Mouse (Mus musculus) heart, adult 2 months (tissue): Measurements from ENCODE around the gene Hdac10. TPM values are rescaled to one million over a fixed set of nuclear protein-coding genes. Genes with fewer than 3 reads are reported as not detected.

Source experiments
- DNase-seq, 2 experiments: peaks; one replicate each; pipeline ENCODE4 v3.0.0; 2021
- H3K27ac ChIP-seq: fragments of 200-600 bp; 2 replicates; pipeline ENCODE4 v1.8.1; 2022
- H3K27me3 ChIP-seq: fragments of 200-500 bp; 2 replicates; pipeline ENCODE4 v1.6.1; 2012; ENCODE audit warnings: mild to moderate bottlenecking, low read length, inconsistent platforms, mixed read lengths; ENCODE audit not compliant: control insufficient read depth, insufficient read depth
- H3K36me3 ChIP-seq: fragments of 200-500 bp; 2 replicates; pipeline ENCODE4 v1.6.1; 2012; ENCODE audit warnings: low read length, inconsistent platforms; ENCODE audit not compliant: control insufficient read depth, insufficient read depth
- H3K4me1 ChIP-seq: fragments of 200-500 bp; 2 replicates; pipeline ENCODE4 v1.6.1; 2011; ENCODE audit warnings: low read length; ENCODE audit not compliant: control insufficient read depth, insufficient read depth
- H3K4me3 ChIP-seq: fragments of 200-600 bp; 2 replicates; pipeline ENCODE4 v1.8.1; 2022
- H3K79me2 ChIP-seq: fragments of 200-500 bp; replicated peaks from 2 replicates; pipeline ENCODE4 v1.6.1; 2012; ENCODE audit warnings: mild to moderate bottlenecking, inconsistent platforms, low read length, moderate library complexity, mixed read lengths; ENCODE audit not compliant: control insufficient read depth, insufficient read depth
- H3K9ac ChIP-seq: fragments of 200-500 bp; 2 replicates; pipeline ENCODE4 v1.6.1; 2012; ENCODE audit warnings: low read depth, mild to moderate bottlenecking, control low read depth, inconsistent platforms, low read length, mixed read lengths
- CTCF ChIP-seq: fragments of 200-600 bp; IDR thresholded peaks from 2 replicates; pipeline ENCODE4 v1.8.1; 2022; ENCODE audit warnings: antibody characterized with exemption, mild to moderate bottlenecking, moderate library complexity
- EP300 ChIP-seq: fragments of 200-500 bp; IDR thresholded peaks from 2 replicates; pipeline ENCODE4 v1.6.1; 2011; ENCODE audit warnings: low read depth, low read length, control low read depth; ENCODE audit not compliant: insufficient read depth
- POLR2A ChIP-seq: fragments of 200-500 bp; IDR thresholded peaks from 2 replicates; pipeline ENCODE4 v1.6.1; 2011; ENCODE audit warnings: mild to moderate bottlenecking, low read depth, low read length, control low read depth; ENCODE audit not compliant: insufficient read depth
- WGBS: fragments of 180-500 bp; shearing (Covaris S2); methylation state at CpG from one replicate; pipeline ENCODE4 v1.1.7; 2018; 5-methylcytosine and 5-hydroxymethylcytosine counted together
- intact Hi-C: fragments of 180-260 bp; cut with DNase I; formaldehyde crosslinking; loops from one replicate; pipeline ENCODE4 v1.15.1; 2025
- polyA plus RNA-seq: library from polyadenylated mRNA; depleted of rRNA; stranded (reverse); fragments of >200 nt; gene quantifications from 2 replicates; pipeline ENCODE4 v1.2.3, GENCODE M21; 2012
- total RNA-seq, 2 experiments: library from RNA; stranded (reverse); gene quantifications; 2 replicates each; pipeline ENCODE4 v1.2.3; 2021

Gene Hdac10
- total and polyA plus RNA-seq, 3 experiments: 6.3 to 19.5 (median 7.6) TPM

- Histone ChIP-seq H3K36me3 (no peaks in the 10 kb centered on the region), H3K27me3 (no peaks in the 10 kb centered on the region), H3K79me2 (0 out of 2 replicates have a peak, but pooled peaks cover 1% of the 10 kb centered on the region), H3K4me1 (no peaks in the 10 kb centered on the region; the same call in none of the 2 replicates), H3K27ac (no peak overlapping the region), H3K4me3 (no peak overlapping the region), H3K9ac (no peak overlapping the region)
- TF ChIP-seq EP300: no peak
- TF ChIP-seq CTCF: no peak
- no peak for TF ChIP-seq POLR2A
- DNase-seq: no peak
- 97% methylated on average over 1 of the region's 1 CpGs for WGBS
- intact Hi-C loops: no loop called here
Observed at GRCm38 (mm10) chr15:89083906-89084305, 44.6 kb downstream of the Hdac10 start.

GRCm38 (mm10) chr15:89078208-89078836 is 50.2 kb downstream of the Hdac10 start:
- Histone ChIP-seq H3K27me3 (no peaks in the 10 kb centered on the region), H3K27ac (peak overlapping the region; percentile 36), H3K36me3 (no peaks in the 10 kb centered on the region; the same call in 1 of the 2 replicates), H3K4me3 (0 out of 2 replicates have a peak overlapping the region, but pooled peaks have one; percentile 11), H3K79me2 (peaks cover 3% of the 10 kb centered on the region; the same call in 1 of the 2 replicates), H3K4me1 (peaks cover 13% of the 10 kb centered on the region), H3K9ac (peak overlapping the region; percentile 12)
- intact Hi-C loops: loop anchor here (10.0 kb wide), 1 partner anchor 254 kb away; no protein-coding TSS in a partner anchor
- 24% methylated on average over 9 of the region's 9 CpGs for WGBS
- DNase-seq: peak; percentile 48 to 68
- TF ChIP-seq POLR2A: 0 out of 2 replicates have a peak, but pooled peaks have one; percentile 24
- TF ChIP-seq EP300: no peak

- DNase-seq: peak in 1 of 2 experiments; percentile 65
Observed at GRCm38 (mm10) chr15:89076156-89076731, 52.3 kb downstream of the Hdac10 start.

GRCm38 (mm10) chr15:89075478-89076147 is 52.9 kb downstream of the Hdac10 start:
- under 1% methylated on average over 49 of the region's 59 CpGs for WGBS

More at GRCm38 (mm10) chr15:89076156-89076731, 52.3 kb downstream of the Hdac10 start:
- Histone ChIP-seq H3K27me3 (no peaks in the 10 kb centered on the region), H3K9ac (peak overlapping the region; percentile 93), H3K36me3 (no peaks in the 10 kb centered on the region; the same call in 1 of the 2 replicates), H3K4me3 (peak overlapping the region; percentile 74), H3K4me1 (peaks cover 13% of the 10 kb centered on the region), H3K79me2 (peaks cover 2% of the 10 kb centered on the region; the same call in 1 of the 2 replicates), H3K27ac (peak overlapping the region; percentile 91)
- TF ChIP-seq POLR2A (no peak), EP300 (no peak), CTCF (no peak)
- WGBS: under 1% methylated on average over 35 of the region's 39 CpGs
- intact Hi-C loops: loop anchor here (1.0 to 10.0 kb wide), 2 partner anchors 13 to 251 kb away; partner anchors contain the start of gene Selenoo

GRCm38 (mm10) chr15:89074613-89075477 is 53.7 kb downstream of the Hdac10 start, which contains the start of gene Trabd:
Gene Trabd, plus strand, starts transcription at chr15:89075124.
- Histone ChIP-seq H3K36me3 (no peaks in the 10 kb centered on the region; the same call in 1 of the 2 replicates), H3K27me3 (no peaks in the 10 kb centered on the region), H3K27ac (peak within 1 kb of the TSS; percentile 98), H3K4me1 (peaks cover 13% of the 10 kb centered on the region), H3K9ac (peak within 1 kb of the TSS; percentile 79), H3K79me2 (peaks cover 2% of the 10 kb centered on the region; the same call in 1 of the 2 replicates), H3K4me3 (peak within 1 kb of the TSS; percentile 74)
- peak in 1 of 2 experiments; percentile 43 for DNase-seq
- intact Hi-C loops: loop anchor here (1.0 to 10.0 kb wide), 3 partner anchors 55 to 250 kb away; partner anchors contain the start of gene Ppp6r2
- WGBS: 14% methylated on average over 11 of the region's 11 CpGs
- no peak for TF ChIP-seq POLR2A
- no peak for TF ChIP-seq CTCF
- no peak for TF ChIP-seq EP300

More at GRCm38 (mm10) chr15:89075478-89076147, 52.9 kb downstream of the Hdac10 start:
- Histone ChIP-seq H3K79me2 (peaks cover 2% of the 10 kb centered on the region; the same call in 1 of the 2 replicates), H3K27ac (peak overlapping the region; percentile 98), H3K36me3 (no peaks in the 10 kb centered on the region; the same call in 1 of the 2 replicates), H3K9ac (peak overlapping the region; percentile 79), H3K4me3 (peak overlapping the region; percentile 74), H3K4me1 (peaks cover 13% of the 10 kb centered on the region), H3K27me3 (no peaks in the 10 kb centered on the region)
- peak; percentile 92 to 93 for DNase-seq
- intact Hi-C loops: loop anchor here (1.0 to 10.0 kb wide), 4 partner anchors 14 to 251 kb away; partner anchors contain the start of genes Ppp6r2 and Selenoo
- TF ChIP-seq POLR2A (peak; percentile 80), EP300 (no peak; the same call in 1 of the 2 replicates), CTCF (peak; percentile 43)
